Mouse (Mus musculus): ENCODE results near the gene Nf2.

DNA sequence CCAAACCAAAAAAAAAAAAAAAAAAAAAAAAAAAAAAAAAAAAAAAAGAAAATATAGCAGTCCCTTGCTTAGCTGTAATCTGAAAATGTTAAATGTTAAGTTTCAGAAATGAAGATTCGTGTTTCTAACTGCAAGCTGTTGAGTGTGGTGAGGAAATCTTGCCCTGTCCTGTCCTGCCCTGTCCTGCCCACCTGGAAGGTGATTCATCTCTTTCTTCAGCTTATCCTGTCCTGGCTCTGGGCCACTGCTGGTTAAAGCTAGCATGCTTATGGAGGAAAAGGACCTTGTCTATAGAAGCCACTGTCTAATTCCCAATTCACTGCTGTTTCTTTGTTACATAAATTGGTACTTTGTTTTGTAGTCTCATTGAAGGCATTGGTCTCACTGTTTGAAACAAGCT is 11.7 kb upstream of the Nf2 start:
- TF ChIP-seq USF1 (IDR thresholded peaks at IDR 0.05; ENCODE audit: low read depth, low read length) = no peak
- TF ChIP-seq MAFK (IDR thresholded peaks at IDR 0.05; ENCODE audit: insufficient replicate concordance, low read length) = no peak
- TF ChIP-seq TCF12 (IDR thresholded peaks at IDR 0.05; ENCODE audit: low read depth, low read length) = no peak
- TF ChIP-seq CTCF (conservative IDR thresholded peaks at IDR 0.05 in 1 of 2, IDR thresholded peaks at IDR 0.05 in 1 of 2; ENCODE audit: low read depth in 2 of 2, low read length in 2 of 2) = no peak
- TF ChIP-seq ETS1 (conservative IDR thresholded peaks at IDR 0.05; ENCODE audit: low read depth, low read length) = no peak
- no peak for TF ChIP-seq NELFE (IDR thresholded peaks at IDR 0.05; ENCODE audit: low read depth, low read length)
- TF ChIP-seq ZMIZ1 (IDR thresholded peaks at IDR 0.05; ENCODE audit: low read depth, low read length) = no peak
- TF ChIP-seq CHD1 (IDR thresholded peaks at IDR 0.05; ENCODE audit: low read depth, low read length) = no peak

All from CH12.LX (cell line).